Mouse (Mus musculus): ENCODE measurements around the gene Lrmda. TPM values are rescaled to one million over a fixed set of nuclear protein-coding genes. Genes with fewer than 3 reads are reported as not detected.

Lrmda gene
- polyA plus RNA-seq, 1 experiment from 2014 or later, result 0.66 TPM

- Histone ChIP-seq H3K9me3 (ENCODE audit: control insufficient read depth, low read length) (no peaks in the 10 kb centered on the region), H3K4me2 (ENCODE audit: low read depth) (no peak overlapping the region), H3K36me3 (ENCODE audit: control insufficient read depth, insufficient read depth, low read length) (no peaks in the 10 kb centered on the region), H3K27ac (ENCODE audit: low read depth, low read length) (no peak overlapping the region), H3K4me3 (ENCODE audit: low read depth, low read length) (no peak overlapping the region), H3K27me3 (ENCODE audit: control insufficient read depth, insufficient read depth, low read length) (no peaks in the 10 kb centered on the region), H3K9ac (ENCODE audit: low read length) (no peak overlapping the region), H3K4me1 (ENCODE audit: control insufficient read depth, insufficient read depth, low read length) (no peaks in the 10 kb centered on the region)
- no peak for ATAC-seq (ENCODE audit: insufficient read depth, low FRiP score, low TSS enrichment)
- DNase-seq (ENCODE audit: low spot score), result peak; percentile 19
- WGBS, result 48% methylated on average over 10 of the region's 10 CpGs
Measured at GRCm38 (mm10) chr14:22393616-22394015, 374.1 kb downstream of the Lrmda start.

GRCm38 (mm10) chr14:22402411-22402810 lies 382.9 kb downstream of the Lrmda start:
- H3K36me3 ChIP-seq (ENCODE audit: control insufficient read depth, insufficient read depth, low read length), result no peaks in the 10 kb centered on the region
- no peak overlapping the region for H3K4me3 ChIP-seq (ENCODE audit: low read depth, low read length)
- 56% methylated on average over 4 of the region's 4 CpGs for whole genome bisulfite sequencing
- H3K4me1 ChIP-seq (ENCODE audit: control insufficient read depth, insufficient read depth, low read length), result no peaks in the 10 kb centered on the region
- H3K9me3 ChIP-seq (ENCODE audit: control insufficient read depth, low read length), result no peaks in the 10 kb centered on the region
- H3K9ac ChIP-seq (ENCODE audit: low read length), result no peak overlapping the region
- DNase-seq (ENCODE audit: low spot score) (no peak), ATAC-seq (ENCODE audit: insufficient read depth, low FRiP score, low TSS enrichment) (no peak)
- H3K27me3 ChIP-seq (ENCODE audit: control insufficient read depth, insufficient read depth, low read length), result no peaks in the 10 kb centered on the region
- no peak overlapping the region for H3K27ac ChIP-seq (ENCODE audit: low read depth, low read length)
- H3K4me2 ChIP-seq (ENCODE audit: low read depth), result no peak overlapping the region

GRCm38 (mm10) chr14:22406623-22407022 lies 387.1 kb downstream of the Lrmda start:
- Histone ChIP-seq H3K4me3 (ENCODE audit: low read depth, low read length) (no peak overlapping the region), H3K9me3 (ENCODE audit: control insufficient read depth, low read length) (no peaks in the 10 kb centered on the region), H3K9ac (ENCODE audit: low read length) (no peak overlapping the region), H3K27ac (ENCODE audit: low read depth, low read length) (no peak overlapping the region), H3K4me2 (ENCODE audit: low read depth) (no peak overlapping the region), H3K4me1 (ENCODE audit: control insufficient read depth, insufficient read depth, low read length) (no peaks in the 10 kb centered on the region), H3K27me3 (ENCODE audit: control insufficient read depth, insufficient read depth, low read length) (no peaks in the 10 kb centered on the region), H3K36me3 (ENCODE audit: control insufficient read depth, insufficient read depth, low read length) (no peaks in the 10 kb centered on the region)
- no peak for DNase-seq (ENCODE audit: low spot score)
- ATAC-seq (ENCODE audit: insufficient read depth, low FRiP score, low TSS enrichment), result no peak
- 78% methylated on average over 5 of the region's 5 CpGs for WGBS

- 81% methylated on average over 1 of the region's 1 CpGs for WGBS
- Histone ChIP-seq H3K36me3 (ENCODE audit: control insufficient read depth, insufficient read depth, low read length) (no peaks in the 10 kb centered on the region), H3K4me2 (ENCODE audit: low read depth) (no peak overlapping the region), H3K27ac (ENCODE audit: low read depth, low read length) (no peak overlapping the region), H3K9me3 (ENCODE audit: control insufficient read depth, low read length) (no peaks in the 10 kb centered on the region), H3K27me3 (ENCODE audit: control insufficient read depth, insufficient read depth, low read length) (no peaks in the 10 kb centered on the region), H3K9ac (ENCODE audit: low read length) (no peak overlapping the region), H3K4me1 (ENCODE audit: control insufficient read depth, insufficient read depth, low read length) (no peaks in the 10 kb centered on the region), H3K4me3 (ENCODE audit: low read depth, low read length) (no peak overlapping the region)
- ATAC-seq (ENCODE audit: insufficient read depth, low FRiP score, low TSS enrichment) (no peak), DNase-seq (ENCODE audit: low spot score) (no peak)
Measured at GRCm38 (mm10) chr14:22410826-22411225, 391.3 kb downstream of the Lrmda start.

GRCm38 (mm10) chr14:22413220-22413619 lies 393.7 kb downstream of the Lrmda start:
- H3K9ac ChIP-seq (ENCODE audit: low read length), result no peak overlapping the region

GRCm38 (mm10) chr14:22417706-22418105 lies 398.2 kb downstream of the Lrmda start:
- no peak for ATAC-seq (ENCODE audit: insufficient read depth, low FRiP score, low TSS enrichment)
- WGBS, result 93% methylated on average over 3 of the region's 3 CpGs
- no peaks in the 10 kb centered on the region for H3K36me3 ChIP-seq (ENCODE audit: control insufficient read depth, insufficient read depth, low read length)
- H3K4me2 ChIP-seq (ENCODE audit: low read depth), result no peak overlapping the region
- no peaks in the 10 kb centered on the region for H3K9me3 ChIP-seq (ENCODE audit: control insufficient read depth, low read length)
- no peaks in the 10 kb centered on the region for H3K27me3 ChIP-seq (ENCODE audit: control insufficient read depth, insufficient read depth, low read length)
- no peak overlapping the region for H3K9ac ChIP-seq (ENCODE audit: low read length)
- H3K4me3 ChIP-seq (ENCODE audit: low read depth, low read length), result no peak overlapping the region
- no peak overlapping the region for H3K27ac ChIP-seq (ENCODE audit: low read depth, low read length)
- H3K4me1 ChIP-seq (ENCODE audit: control insufficient read depth, insufficient read depth, low read length), result no peaks in the 10 kb centered on the region
- no peak for DNase-seq (ENCODE audit: low spot score)

More at GRCm38 (mm10) chr14:22413220-22413619, 393.7 kb downstream of the Lrmda start:
- ATAC-seq (ENCODE audit: insufficient read depth, low FRiP score, low TSS enrichment) (no peak), DNase-seq (ENCODE audit: low spot score) (no peak)
- WGBS, result 85% methylated on average over 7 of the region's 7 CpGs
- Histone ChIP-seq H3K27me3 (ENCODE audit: control insufficient read depth, insufficient read depth, low read length) (no peaks in the 10 kb centered on the region), H3K27ac (ENCODE audit: low read depth, low read length) (no peak overlapping the region), H3K36me3 (ENCODE audit: control insufficient read depth, insufficient read depth, low read length) (no peaks in the 10 kb centered on the region), H3K9me3 (ENCODE audit: control insufficient read depth, low read length) (no peaks in the 10 kb centered on the region), H3K4me1 (ENCODE audit: control insufficient read depth, insufficient read depth, low read length) (no peaks in the 10 kb centered on the region), H3K4me2 (ENCODE audit: low read depth) (no peak overlapping the region), H3K4me3 (ENCODE audit: low read depth, low read length) (no peak overlapping the region)

- ATAC-seq (ENCODE audit: insufficient read depth, low FRiP score, low TSS enrichment) (no peak), DNase-seq (ENCODE audit: low spot score) (no peak)
- no peak overlapping the region for H3K9ac ChIP-seq (ENCODE audit: low read length)
- H3K9me3 ChIP-seq (ENCODE audit: control insufficient read depth, low read length), result no peaks in the 10 kb centered on the region
- 86% methylated on average over 4 of the region's 4 CpGs for WGBS
- no peaks in the 10 kb centered on the region for H3K27me3 ChIP-seq (ENCODE audit: control insufficient read depth, insufficient read depth, low read length)
- no peak overlapping the region for H3K27ac ChIP-seq (ENCODE audit: low read depth, low read length)
- no peak overlapping the region for H3K4me3 ChIP-seq (ENCODE audit: low read depth, low read length)
- H3K4me1 ChIP-seq (ENCODE audit: control insufficient read depth, insufficient read depth, low read length), result no peaks in the 10 kb centered on the region
- no peaks in the 10 kb centered on the region for H3K36me3 ChIP-seq (ENCODE audit: control insufficient read depth, insufficient read depth, low read length)
- H3K4me2 ChIP-seq (ENCODE audit: low read depth), result no peak overlapping the region
Measured at GRCm38 (mm10) chr14:22421668-22422067, 402.2 kb downstream of the Lrmda start.

GRCm38 (mm10) chr14:22425018-22425534 lies 405.6 kb downstream of the Lrmda start:
- H3K27me3 ChIP-seq (ENCODE audit: control insufficient read depth, insufficient read depth, low read length), result no peaks in the 10 kb centered on the region
- no peak for ATAC-seq (ENCODE audit: insufficient read depth, low FRiP score, low TSS enrichment)
- no peaks in the 10 kb centered on the region for H3K4me1 ChIP-seq (ENCODE audit: control insufficient read depth, insufficient read depth, low read length)
- H3K27ac ChIP-seq (ENCODE audit: low read depth, low read length), result no peak overlapping the region
- H3K4me3 ChIP-seq (ENCODE audit: low read depth, low read length), result no peak overlapping the region
- WGBS, result 78% methylated on average over 7 of the region's 7 CpGs
- H3K36me3 ChIP-seq (ENCODE audit: control insufficient read depth, insufficient read depth, low read length), result no peaks in the 10 kb centered on the region
- H3K9me3 ChIP-seq (ENCODE audit: control insufficient read depth, low read length), result no peaks in the 10 kb centered on the region
- H3K9ac ChIP-seq (ENCODE audit: low read length), result no peak overlapping the region
- no peak overlapping the region for H3K4me2 ChIP-seq (ENCODE audit: low read depth)
- DNase-seq (ENCODE audit: low spot score), result no peak

- DNase-seq (ENCODE audit: low spot score) (no peak), ATAC-seq (ENCODE audit: insufficient read depth, low FRiP score, low TSS enrichment) (no peak)
- Histone ChIP-seq H3K27me3 (ENCODE audit: control insufficient read depth, insufficient read depth, low read length) (no peaks in the 10 kb centered on the region), H3K4me3 (ENCODE audit: low read depth, low read length) (no peak overlapping the region), H3K27ac (ENCODE audit: low read depth, low read length) (no peak overlapping the region), H3K9ac (ENCODE audit: low read length) (no peak overlapping the region), H3K36me3 (ENCODE audit: control insufficient read depth, insufficient read depth, low read length) (no peaks in the 10 kb centered on the region), H3K9me3 (ENCODE audit: control insufficient read depth, low read length) (no peaks in the 10 kb centered on the region), H3K4me1 (ENCODE audit: control insufficient read depth, insufficient read depth, low read length) (peaks cover 6% of the 10 kb centered on the region), H3K4me2 (ENCODE audit: low read depth) (no peak overlapping the region)
- WGBS, result 48% methylated on average over 3 of the region's 3 CpGs
Measured at GRCm38 (mm10) chr14:22435441-22435840, 415.9 kb downstream of the Lrmda start.

All from neural tube, embryonic 11.5 days (tissue).